Mouse (Mus musculus) spleen, postnatal 0 days (tissue): ENCODE measurements around the gene Lilrb4a. TPM values are rescaled to one million over a fixed set of nuclear protein-coding genes. Genes with fewer than 3 reads are reported as not detected.

ENCODE experiments used
- polyA plus RNA-seq: library from polyadenylated mRNA; unstranded; fragments of >200 nt; fragmentation: Nextera tagmentation; extraction: Ambion mirVana; gene quantifications from 2 replicates; pipeline ENCODE4 v1.2.1, GENCODE M21; 2015

Gene Lilrb4a
- 32.4 and 43.4 TPM in 2 replicates for polyA plus RNA-seq

GRCm38 (mm10) chr10:51490691-51491090, at the start of gene Lilrb4a:
Gene Lilrb4a, plus strand, starts transcription at chr10:51490956.

DNA sequence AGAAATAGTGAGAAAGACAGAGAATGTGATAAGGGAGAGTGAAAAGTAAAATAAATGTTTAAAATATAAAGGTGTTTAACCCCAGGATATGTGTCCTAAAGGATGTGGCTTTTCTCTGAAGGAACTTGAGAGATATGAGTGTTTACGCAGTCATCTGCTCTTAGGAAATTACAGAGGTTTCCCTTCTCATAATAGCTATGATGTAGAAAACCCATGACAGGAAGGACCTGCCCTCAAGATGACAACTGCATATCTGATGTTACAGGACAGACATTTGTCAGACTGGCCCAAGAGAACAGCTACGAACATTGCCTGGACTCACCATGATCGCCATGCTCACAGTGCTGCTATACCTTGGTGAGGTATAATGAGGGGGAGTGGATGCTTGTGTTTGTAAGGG, 10.4 kb upstream of the Lilrb4a start, which contains the start of the genes Gm49339 and Lilr4b:
Gene Gm49339 (plus strand): TSS at position 216 of the 400 bp plus-strand sequence.
Gene Lilr4b (plus strand): TSS at position 236 of the 400 bp plus-strand sequence.

Other genes with a start within 250 kb of the Lilrb4a start
- gene Gm49339, start 10.3 kb upstream of the Lilrb4a start, polyA plus RNA-seq: 2.5 and 6.9 TPM in 2 replicates
- gene Lilr4b, start 10.3 kb upstream of the Lilrb4a start, polyA plus RNA-seq: 25.7 and 37.1 TPM in 2 replicates
- 0.20 and 0.35 TPM in 2 replicates for gene Fam162b, start 99.6 kb downstream of the Lilrb4a start, polyA plus RNA-seq
- 0.08 TPM in 1 of 2 replicates, not detected in the other for gene Gprc6a, start 140.5 kb downstream of the Lilrb4a start, polyA plus RNA-seq
- gene Rfx6, start 186.8 kb downstream of the Lilrb4a start, polyA plus RNA-seq: not detected in 2 replicates